Mouse (Mus musculus): ENCODE measurements around the gene 5031439G07Rik. TPM values are rescaled to one million over a fixed set of nuclear protein-coding genes. Genes with fewer than 3 reads are reported as not detected.

Gene 5031439G07Rik
- total and polyA plus RNA-seq, 3 experiments: 13.1 to 36.1 (median 28.9) TPM

DNA sequence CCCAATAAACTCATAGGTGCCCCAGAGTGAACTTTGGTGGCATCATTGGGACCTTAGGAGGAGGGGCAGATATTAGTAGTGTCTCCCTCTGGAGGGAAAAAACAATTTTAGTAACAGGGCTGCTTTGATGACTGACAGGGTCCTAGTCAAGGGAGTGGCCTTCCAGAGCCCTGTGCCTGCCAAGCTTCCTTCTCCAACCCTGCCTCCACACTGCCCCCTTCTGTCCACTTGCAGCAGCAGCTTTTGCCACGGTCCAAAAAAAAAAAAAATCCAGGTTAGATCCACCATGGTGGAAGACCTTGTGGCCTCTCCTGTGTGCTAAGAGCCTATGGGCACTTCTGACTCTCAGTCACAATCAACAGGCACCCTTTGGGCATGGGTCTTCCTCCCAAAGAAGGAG is 7.6 kb upstream of the 5031439G07Rik start:
- no peak overlapping the region for H3K9ac ChIP-seq (ENCODE audit: low read depth, low read length)
- 16% methylated on average over 1 of the region's 1 CpGs for WGBS
- H3K27me3 ChIP-seq (ENCODE audit: control insufficient read depth, insufficient read depth, low read length): no peaks in the 10 kb centered on the region
- no peak overlapping the region for H3K4me3 ChIP-seq
- peak; percentile 60 to 68 for DNase-seq
- TF ChIP-seq POLR2A (IDR thresholded peaks at IDR 0.05; ENCODE audit: insufficient read depth, low read depth, low read length) (no peak), EP300 (IDR thresholded peaks at IDR 0.05; ENCODE audit: insufficient read depth, low read depth, low read length) (no peak), CTCF (IDR thresholded peaks at IDR 0.05) (peak; percentile 83)
- H3K79me2 ChIP-seq (replicated peaks; ENCODE audit: control insufficient read depth, insufficient read depth, low read length): no peaks in the 10 kb centered on the region
- intact Hi-C loops (cut with DNase I): loop anchor here (2.0 kb wide), 1 partner anchor 71 kb away; no protein-coding TSS in a partner anchor
- no peaks in the 10 kb centered on the region for H3K4me1 ChIP-seq (ENCODE audit: control insufficient read depth, insufficient read depth, low read length)
- no peak overlapping the region for H3K27ac ChIP-seq
- H3K36me3 ChIP-seq (ENCODE audit: control insufficient read depth, insufficient read depth, low read length): no peaks in the 10 kb centered on the region

GRCm38 (mm10) chr15:84995041-84995440 is 6.7 kb upstream of the 5031439G07Rik start:
- no peaks in the 10 kb centered on the region for H3K27me3 ChIP-seq (ENCODE audit: control insufficient read depth, insufficient read depth, low read length)
- no peak for DNase-seq
- H3K4me1 ChIP-seq (ENCODE audit: control insufficient read depth, insufficient read depth, low read length): no peaks in the 10 kb centered on the region
- H3K4me3 ChIP-seq: no peak overlapping the region
- no peak overlapping the region for H3K27ac ChIP-seq
- WGBS: 38% methylated on average over 6 of the region's 6 CpGs
- no peak overlapping the region for H3K9ac ChIP-seq (ENCODE audit: low read depth, low read length)
- H3K79me2 ChIP-seq (replicated peaks; ENCODE audit: control insufficient read depth, insufficient read depth, low read length): no peaks in the 10 kb centered on the region
- TF ChIP-seq CTCF (IDR thresholded peaks at IDR 0.05) (no peak), POLR2A (IDR thresholded peaks at IDR 0.05; ENCODE audit: insufficient read depth, low read depth, low read length) (no peak), EP300 (IDR thresholded peaks at IDR 0.05; ENCODE audit: insufficient read depth, low read depth, low read length) (no peak)
- intact Hi-C loops (cut with DNase I): no loop called here
- no peaks in the 10 kb centered on the region for H3K36me3 ChIP-seq (ENCODE audit: control insufficient read depth, insufficient read depth, low read length)

DNA sequence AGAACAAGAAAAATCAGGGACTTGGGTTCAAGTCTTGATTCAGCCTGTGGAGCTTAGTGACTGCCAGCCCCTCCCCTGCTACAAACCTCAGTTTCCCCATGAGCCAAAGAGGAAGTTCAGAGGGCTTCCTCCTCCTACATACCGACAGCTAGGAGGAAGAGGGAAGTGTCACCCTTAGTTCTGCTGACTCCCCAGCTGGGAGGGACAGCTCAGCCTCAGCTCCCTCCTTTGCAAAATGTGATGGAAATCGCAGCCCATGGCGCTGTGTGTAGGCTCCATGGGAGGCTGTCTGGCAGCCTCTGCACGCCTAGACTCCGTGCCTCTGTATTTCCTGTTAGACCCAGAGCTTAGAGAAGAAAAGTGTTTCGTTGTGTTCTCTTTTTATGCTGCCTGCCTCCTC is 6.1 kb upstream of the 5031439G07Rik start:
- Histone ChIP-seq H3K27me3 (ENCODE audit: control insufficient read depth, insufficient read depth, low read length) (no peaks in the 10 kb centered on the region), H3K36me3 (ENCODE audit: control insufficient read depth, insufficient read depth, low read length) (no peaks in the 10 kb centered on the region), H3K4me1 (ENCODE audit: control insufficient read depth, insufficient read depth, low read length) (no peaks in the 10 kb centered on the region), H3K4me3 (no peak overlapping the region), H3K27ac (no peak overlapping the region), H3K9ac (ENCODE audit: low read depth, low read length) (no peak overlapping the region), H3K79me2 (replicated peaks; ENCODE audit: control insufficient read depth, insufficient read depth, low read length) (no peaks in the 10 kb centered on the region)
- WGBS: 15% methylated on average over 6 of the region's 6 CpGs
- TF ChIP-seq POLR2A (IDR thresholded peaks at IDR 0.05; ENCODE audit: insufficient read depth, low read depth, low read length): 0 out of 2 replicates have a peak, but pooled peaks have one; percentile 24
- no peak for TF ChIP-seq CTCF (IDR thresholded peaks at IDR 0.05)
- intact Hi-C loops (cut with DNase I): no loop called here
- DNase-seq: peak in 1 of 2 experiments; percentile 41

DNA sequence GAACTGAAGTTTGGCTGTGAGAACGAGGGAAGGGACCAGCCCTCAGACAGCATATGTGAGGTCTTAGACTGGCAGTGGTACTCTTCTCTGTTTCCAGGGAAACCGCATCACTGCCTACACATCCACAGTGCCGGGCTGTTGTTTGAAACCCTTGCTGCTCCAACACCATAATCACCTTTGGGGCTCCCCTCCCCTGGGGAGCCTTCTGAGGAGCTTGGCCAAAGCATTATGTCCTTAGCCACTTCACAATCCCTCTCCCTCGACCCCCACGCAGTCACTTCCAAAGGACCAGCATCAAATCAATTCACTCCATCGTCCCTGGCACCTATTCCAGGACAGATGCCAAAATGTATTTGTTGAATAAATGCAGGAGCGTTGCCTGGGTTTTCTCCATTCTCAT is 1.4 kb upstream of the 5031439G07Rik start:
- H3K27ac ChIP-seq: no peak overlapping the region
- H3K9ac ChIP-seq (ENCODE audit: low read depth, low read length): no peak overlapping the region
- H3K4me3 ChIP-seq: no peak overlapping the region
- intact Hi-C loops (cut with DNase I): loop anchor here (2.0 to 5.0 kb wide), 3 partner anchors 47 to 137 kb away; no protein-coding TSS in a partner anchor
- WGBS: 78% methylated on average over 7 of the region's 7 CpGs
- H3K27me3 ChIP-seq (ENCODE audit: control insufficient read depth, insufficient read depth, low read length): no peaks in the 10 kb centered on the region
- H3K79me2 ChIP-seq (replicated peaks; ENCODE audit: control insufficient read depth, insufficient read depth, low read length): peaks cover 3% of the 10 kb centered on the region
- DNase-seq: no peak
- TF ChIP-seq CTCF (IDR thresholded peaks at IDR 0.05) (no peak), EP300 (IDR thresholded peaks at IDR 0.05; ENCODE audit: insufficient read depth, low read depth, low read length) (no peak), POLR2A (IDR thresholded peaks at IDR 0.05; ENCODE audit: insufficient read depth, low read depth, low read length) (no peak)
- H3K4me1 ChIP-seq (ENCODE audit: control insufficient read depth, insufficient read depth, low read length): peaks cover 5% of the 10 kb centered on the region
- no peaks in the 10 kb centered on the region for H3K36me3 ChIP-seq (ENCODE audit: control insufficient read depth, insufficient read depth, low read length)

DNA sequence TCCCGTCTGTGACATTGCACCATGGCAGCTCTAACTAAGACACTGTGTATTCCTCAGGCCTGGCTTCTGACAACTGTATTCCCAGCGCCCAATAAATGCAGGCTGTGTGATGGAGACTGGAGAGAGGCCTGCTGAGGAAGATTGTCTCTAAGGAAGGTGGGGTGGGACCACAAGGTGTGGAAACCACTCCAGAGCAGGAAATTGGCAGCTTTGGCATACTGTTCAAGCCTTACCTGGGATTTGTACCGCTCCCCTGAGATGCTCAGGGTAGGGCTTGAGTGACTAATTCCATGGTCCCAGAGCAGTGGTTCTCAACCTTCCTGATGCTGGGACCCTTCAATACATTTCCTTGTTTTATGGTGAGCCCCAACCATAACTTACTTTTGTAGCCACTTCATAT is 747 bp upstream of the 5031439G07Rik start:
- Histone ChIP-seq H3K36me3 (ENCODE audit: control insufficient read depth, insufficient read depth, low read length) (no peaks in the 10 kb centered on the region), H3K9ac (ENCODE audit: low read depth, low read length) (no peak overlapping the region), H3K4me3 (no peak overlapping the region), H3K27me3 (ENCODE audit: control insufficient read depth, insufficient read depth, low read length) (no peaks in the 10 kb centered on the region), H3K4me1 (ENCODE audit: control insufficient read depth, insufficient read depth, low read length) (peaks cover 5% of the 10 kb centered on the region), H3K79me2 (replicated peaks; ENCODE audit: control insufficient read depth, insufficient read depth, low read length) (peaks cover 4% of the 10 kb centered on the region), H3K27ac (no peak overlapping the region)
- DNase-seq: no peak
- 78% methylated on average over 3 of the region's 3 CpGs for WGBS
- no peak for TF ChIP-seq CTCF (IDR thresholded peaks at IDR 0.05)
- TF ChIP-seq EP300 (IDR thresholded peaks at IDR 0.05; ENCODE audit: insufficient read depth, low read depth, low read length): no peak
- no peak for TF ChIP-seq POLR2A (IDR thresholded peaks at IDR 0.05; ENCODE audit: insufficient read depth, low read depth, low read length)
- intact Hi-C loops (cut with DNase I): loop anchor here (2.0 to 5.0 kb wide), 3 partner anchors 47 to 137 kb away; no protein-coding TSS in a partner anchor

GRCm38 (mm10) chr15:84987020-84987815 is 1.1 kb downstream of the 5031439G07Rik start:
- intact Hi-C loops (cut with DNase I): loop anchor here (2.0 to 5.0 kb wide), 3 partner anchors 45 to 135 kb away; partner anchors contain the start of gene Nup50
- Histone ChIP-seq H3K9ac (ENCODE audit: low read depth, low read length) (peak overlapping the region; percentile 89), H3K4me3 (peak overlapping the region; percentile 81), H3K27ac (peak overlapping the region; percentile 81), H3K27me3 (ENCODE audit: control insufficient read depth, insufficient read depth, low read length) (no peaks in the 10 kb centered on the region), H3K36me3 (ENCODE audit: control insufficient read depth, insufficient read depth, low read length) (no peaks in the 10 kb centered on the region), H3K4me1 (ENCODE audit: control insufficient read depth, insufficient read depth, low read length) (peaks cover 9% of the 10 kb centered on the region), H3K79me2 (replicated peaks; ENCODE audit: control insufficient read depth, insufficient read depth, low read length) (peaks cover 4% of the 10 kb centered on the region)
- TF ChIP-seq CTCF (IDR thresholded peaks at IDR 0.05) (no peak), POLR2A (IDR thresholded peaks at IDR 0.05; ENCODE audit: insufficient read depth, low read depth, low read length) (no peak), EP300 (IDR thresholded peaks at IDR 0.05; ENCODE audit: insufficient read depth, low read depth, low read length) (no peak)
- under 1% methylated on average over 53 of the region's 53 CpGs for WGBS
- DNase-seq: peak in 1 of 2 experiments; percentile 74
